Mouse (Mus musculus) left cerebral cortex, postnatal 10 days (tissue): Measurements from ENCODE around the gene Pebp1. TPM values are rescaled to one million over a fixed set of nuclear protein-coding genes. Genes with fewer than 3 reads are reported as not detected.

ENCODE experiments used
- DNase-seq, 2 experiments: peaks; one replicate each; pipeline ENCODE4 v3.0.0; 2021 to 2022; ENCODE audit warnings: low spot score in 2 of 2, mixed read lengths in 1 of 2; ENCODE audit errors: extremely low spot score in 1 of 2
- intact Hi-C: fragments of 180-260 bp; cut with DNase I; formaldehyde crosslinking; loops from one replicate; pipeline ENCODE4 v1.15.1; 2025
- total RNA-seq, 2 experiments: library from RNA; stranded (reverse); gene quantifications; 2 replicates each; pipeline ENCODE4 v1.2.3; 2021

Gene Pebp1
- total RNA-seq, 2 experiments from 2014 or later, result 838 to 843 TPM

- DNase-seq, result peak in 1 of 2 experiments; percentile 48
- intact Hi-C loops, result no loop called here
Observed at GRCm38 (mm10) chr5:117250796-117251195, 36.6 kb downstream of the Pebp1 start.

DNA sequence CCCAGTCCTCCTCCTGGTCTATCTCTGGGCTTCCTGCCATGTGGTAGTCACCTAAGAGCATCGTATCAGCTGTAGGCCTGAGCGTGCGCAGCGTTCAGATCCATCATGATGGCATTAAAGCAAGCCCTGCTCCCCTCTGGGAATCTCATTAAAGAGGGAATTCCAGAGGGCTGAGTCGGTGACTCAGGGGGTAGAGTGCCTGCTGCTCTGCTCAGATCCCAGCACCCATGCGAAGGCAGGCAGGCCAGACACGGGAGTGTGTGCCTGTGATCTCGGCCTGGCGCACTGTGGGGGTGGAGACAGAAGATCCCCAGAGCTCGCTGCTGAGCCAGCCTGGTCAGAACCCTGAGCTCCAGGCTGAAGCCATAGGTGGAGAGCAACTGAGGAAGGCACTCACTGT, 39.1 kb downstream of the Pebp1 start:
- intact Hi-C loops, result no loop called here
- no peak for DNase-seq

- intact Hi-C loops, result no loop called here
- DNase-seq, result no peak
Observed at GRCm38 (mm10) chr5:117245170-117245569, 42.3 kb downstream of the Pebp1 start.

GRCm38 (mm10) chr5:117242671-117243478, 44.5 kb downstream of the Pebp1 start:
- intact Hi-C loops, result loop anchor here (5.0 kb wide), 1 partner anchor 126 kb away; the partner anchor contains the start of gene Suds3
- DNase-seq, result peak; percentile 23 to 63

DNA sequence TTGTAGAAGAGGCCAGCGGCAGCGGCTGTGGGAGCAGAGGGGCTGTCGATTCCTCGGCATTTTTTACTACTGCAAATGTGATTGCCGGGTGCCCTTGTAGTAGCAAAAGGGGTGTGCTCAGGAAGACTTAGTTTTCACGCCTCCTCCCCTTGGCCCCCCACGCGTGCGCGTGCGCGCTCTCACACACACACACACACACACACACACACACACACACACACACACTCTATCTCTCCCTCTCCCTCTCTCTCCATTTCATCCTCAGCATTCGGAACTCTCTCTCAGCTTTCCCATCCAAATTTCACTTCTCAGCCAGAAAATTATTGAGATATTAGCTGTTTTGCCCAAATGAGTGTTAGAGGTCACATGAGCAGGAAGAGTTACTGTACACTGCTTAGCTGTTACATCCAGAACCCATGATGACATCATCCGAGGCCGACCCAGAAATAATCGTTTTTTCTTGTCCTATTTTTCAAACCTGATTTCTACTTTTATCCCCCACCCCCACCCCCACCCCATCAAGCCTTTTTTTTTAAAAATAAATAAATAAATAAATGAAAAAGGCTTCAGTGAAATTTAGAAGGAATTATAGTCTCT, 45.4 kb downstream of the Pebp1 start:
- DNase-seq, result peak; percentile 60 to 79
- intact Hi-C loops, result loop anchor here (5.0 kb wide), 1 partner anchor 125 kb away; the partner anchor contains the start of gene Suds3

- intact Hi-C loops, result loop anchor here (5.0 kb wide), 1 partner anchor 124 kb away; the partner anchor contains the start of gene Suds3
- peak; percentile 44 to 57 for DNase-seq
Observed at GRCm38 (mm10) chr5:117240761-117241322, 46.6 kb downstream of the Pebp1 start.

- intact Hi-C loops, result loop anchor here (5.0 kb wide), 1 partner anchor 123 kb away; the partner anchor contains the start of gene Suds3
- DNase-seq, result peak in 1 of 2 experiments; percentile 24
Observed at GRCm38 (mm10) chr5:117240321-117240731, 47.1 kb downstream of the Pebp1 start.

- intact Hi-C loops, result no loop called here
- no peak for DNase-seq
Observed at GRCm38 (mm10) chr5:117239106-117239505, 48.3 kb downstream of the Pebp1 start.

GRCm38 (mm10) chr5:117236540-117236939, 50.9 kb downstream of the Pebp1 start:
- DNase-seq, result no peak
- intact Hi-C loops, result no loop called here

Other genes starting within 250 kb of the Pebp1 start
- gene Suds3, start 171.5 kb downstream of the Pebp1 start, total RNA-seq, result 10 to 100 TPM; 93.7 to 93.9 TPM
- gene Taok3, start 167.5 kb downstream of the Pebp1 start, total RNA-seq, result 10 to 100 TPM; 67.6 to 68.7 TPM
- gene Vsig10, start 31.5 kb upstream of the Pebp1 start, total RNA-seq, result 1 to 10 TPM; 2.0 to 2.2 TPM
- 100 to 1,000 TPM; 462 to 490 TPM for gene Wsb2, start 69.7 kb upstream of the Pebp1 start, total RNA-seq
- 10 to 100 TPM; 18.0 to 23.5 TPM for gene Rfc5, start 101.4 kb upstream of the Pebp1 start, total RNA-seq
- gene Ksr2, start 126.4 kb upstream of the Pebp1 start, total RNA-seq, result 10 to 100 TPM; 31.3 to 32.5 TPM